Mouse (Mus musculus) effector memory CD4-positive, alpha-beta T cell, adult 5 months (primary cell): ENCODE measurements around the gene Tsr3. TPM values are rescaled to one million over a fixed set of nuclear protein-coding genes. Genes with fewer than 3 reads are reported as not detected.

Source experiments
- polyA plus RNA-seq: library from polyadenylated mRNA; unstranded; fragments of 100-300 nt; shearing (Covaris generic); gene quantifications from one replicate; pipeline ENCODE4 v1.2.1, GENCODE M21; 2017

Tsr3 gene
- 33.9 TPM for polyA plus RNA-seq

DNA sequence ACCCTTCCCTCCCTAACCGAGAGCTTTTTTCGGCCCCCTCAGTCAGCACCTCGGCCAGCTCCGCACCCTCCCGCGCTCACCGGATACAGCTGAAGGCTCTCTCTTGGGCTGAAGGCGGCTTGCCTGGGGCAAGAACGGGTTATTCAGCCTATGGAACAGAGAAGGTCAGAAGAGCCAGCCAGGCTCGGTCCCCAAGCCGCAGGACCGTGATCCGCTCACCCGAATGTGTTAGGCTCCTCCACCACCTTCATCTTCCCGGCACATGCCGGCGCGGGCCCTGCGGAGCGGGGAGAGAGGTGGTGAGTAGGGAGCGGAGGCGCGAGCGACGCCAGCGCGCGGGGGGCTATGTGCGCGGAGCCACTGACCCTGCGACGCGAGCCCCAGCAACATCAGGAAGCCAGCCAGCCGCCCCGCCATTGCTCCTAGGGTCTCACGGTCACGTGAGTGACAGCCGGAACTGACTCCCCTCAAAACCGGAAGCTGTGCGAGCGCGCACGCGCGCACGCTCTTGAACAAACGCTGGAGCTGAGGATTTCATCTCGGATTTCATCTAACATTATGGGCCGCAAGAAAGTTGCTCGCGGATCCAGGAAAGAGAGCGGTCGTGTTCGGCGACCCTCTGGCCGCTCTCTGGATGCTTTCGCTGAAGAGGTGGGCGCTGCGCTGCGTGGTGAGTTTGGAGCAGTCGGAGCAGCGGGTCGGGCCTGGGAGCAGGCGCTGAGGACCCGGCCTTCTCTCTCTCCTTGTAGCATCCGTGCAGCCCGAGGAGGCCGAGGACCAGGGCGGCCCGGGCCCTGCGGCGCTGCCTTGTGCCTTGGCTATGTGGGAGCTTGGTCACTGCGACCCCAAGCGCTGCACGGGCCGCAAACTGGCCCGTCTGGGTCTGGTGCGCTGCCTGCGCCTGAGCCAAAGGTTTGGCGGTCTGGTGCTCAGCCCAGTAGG, at the start of gene Tsr3, which contains the start of gene Gnptg:
Gene Tsr3 (plus strand): TSS at position 476 of the 942 bp plus-strand sequence.
Gene Gnptg (minus strand): TSS at position 430 of the 942 bp plus-strand sequence.

DNA sequence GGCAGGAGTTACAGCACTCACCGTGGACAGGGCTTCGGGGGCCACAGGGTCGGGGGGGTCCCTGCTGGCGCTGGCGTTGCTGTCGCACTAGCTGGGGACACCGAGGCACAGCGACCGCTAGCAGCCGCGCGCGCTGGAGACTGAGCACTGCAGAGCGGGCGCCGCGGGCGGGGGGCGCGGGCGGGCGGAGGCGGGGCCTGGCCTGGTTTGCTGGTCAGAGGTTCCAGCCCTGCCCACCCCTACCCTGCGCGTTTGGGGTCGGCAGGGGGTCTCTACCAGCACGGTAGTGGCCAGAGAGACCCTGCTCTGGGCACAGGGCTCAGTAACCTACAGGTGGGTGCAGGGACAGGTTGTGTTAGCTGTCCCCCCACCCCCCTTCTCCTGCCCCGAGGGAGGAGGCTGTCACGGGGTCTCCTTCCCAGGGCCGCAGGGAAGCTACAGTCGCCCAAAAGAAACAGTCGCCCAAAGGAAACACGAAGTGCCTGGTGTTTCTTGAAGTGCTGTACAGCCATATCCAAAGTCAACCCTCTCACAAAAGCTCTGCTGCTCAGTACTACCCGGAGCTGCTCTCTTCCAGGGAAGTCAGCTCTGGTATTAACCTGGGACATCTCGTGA, 16.3 kb downstream of the Tsr3 start, which contains the start of gene Baiap3:
Gene Baiap3 (minus strand): TSS at position 225 of the 615 bp plus-strand sequence.

DNA sequence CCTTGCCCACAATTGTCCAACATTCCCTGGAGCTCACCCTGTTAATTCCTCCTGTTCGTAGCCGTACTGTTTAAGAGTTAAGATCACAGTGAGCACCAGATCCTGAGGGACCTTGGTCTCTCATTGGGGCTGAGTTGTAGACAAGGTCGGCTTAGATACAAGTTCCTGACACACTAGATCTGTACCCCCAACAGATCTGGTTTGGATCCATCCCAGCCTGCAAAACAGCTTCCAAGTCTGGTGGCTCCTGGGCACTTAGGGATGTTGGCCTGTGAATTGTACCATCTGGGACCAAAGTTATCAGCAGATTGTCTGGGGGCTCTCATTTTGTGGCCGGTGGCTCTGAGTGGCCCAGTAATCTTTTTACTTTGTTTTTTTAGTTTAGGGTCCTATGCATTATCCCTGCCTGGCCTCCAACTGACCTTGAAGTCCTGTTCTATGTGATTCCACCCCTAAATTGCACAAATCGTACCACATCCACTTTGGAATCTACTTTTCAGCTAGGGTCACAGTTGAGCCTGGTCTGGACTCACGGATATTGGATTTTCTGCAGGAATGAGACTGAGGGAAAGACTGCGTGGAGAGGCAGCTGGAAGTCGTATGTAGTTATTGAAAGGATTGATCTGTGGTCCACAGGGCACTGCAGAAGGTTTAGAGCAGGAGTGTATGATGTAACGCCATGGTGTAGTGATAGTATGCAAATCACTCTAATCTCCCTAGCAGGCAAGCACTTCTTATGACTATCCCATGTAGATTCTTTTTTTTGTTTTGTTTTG, 34.8 kb downstream of the Tsr3 start, which contains the start of gene Ube2i:
Gene Ube2i (minus strand): TSS at position 52 of the 776 bp plus-strand sequence.

Other genes starting within 250 kb of the Tsr3 start
- 8.5 TPM for gene Cramp1l, start 224.4 kb upstream of the Tsr3 start, polyA plus RNA-seq
- 14.7 TPM for gene Ift140, start 224.1 kb upstream of the Tsr3 start, polyA plus RNA-seq
- gene Tmem204, start 156.6 kb upstream of the Tsr3 start, polyA plus RNA-seq, result 0.42 TPM
- gene Telo2, start 124.2 kb upstream of the Tsr3 start, polyA plus RNA-seq, result 18.4 TPM
- gene Ptx4, start 119.4 kb upstream of the Tsr3 start, polyA plus RNA-seq, result not detected
- 25.9 TPM for gene Clcn7, start 106.8 kb upstream of the Tsr3 start, polyA plus RNA-seq
- gene Ccdc154, start 77.7 kb upstream of the Tsr3 start, polyA plus RNA-seq, result not detected
- gene Gm38655, start 64.7 kb upstream of the Tsr3 start, polyA plus RNA-seq, result not detected
- gene BC003965, start 55.6 kb upstream of the Tsr3 start, polyA plus RNA-seq, result 14.2 TPM
- 53.7 TPM for gene Unkl, start 51.8 kb upstream of the Tsr3 start, polyA plus RNA-seq
- gene Gnptg, start within 50 bp of the Tsr3 start, polyA plus RNA-seq, result 117 TPM
- gene Baiap3, start 16.2 kb downstream of the Tsr3 start, polyA plus RNA-seq, result 199 TPM
- 629 TPM for gene Ube2i, start 34.5 kb downstream of the Tsr3 start, polyA plus RNA-seq
- not detected for gene Prss34, start 58.2 kb downstream of the Tsr3 start, polyA plus RNA-seq
- gene Prss28, start 68.5 kb downstream of the Tsr3 start, polyA plus RNA-seq, result not detected
- not detected for gene Prss29, start 78.5 kb downstream of the Tsr3 start, polyA plus RNA-seq
- gene Tpsab1, start 105.4 kb downstream of the Tsr3 start, polyA plus RNA-seq, result not detected
- not detected for gene Tpsb2, start 126.1 kb downstream of the Tsr3 start, polyA plus RNA-seq
- gene Tpsg1, start 129.1 kb downstream of the Tsr3 start, polyA plus RNA-seq, result not detected
- gene Cacna1h, start 193.6 kb downstream of the Tsr3 start, polyA plus RNA-seq, result 0.05 TPM
- not detected for gene Tekt4, start 214.4 kb downstream of the Tsr3 start, polyA plus RNA-seq